Mouse (Mus musculus) hindbrain, embryonic 16.5 days (tissue): ENCODE results near the gene Gm3448. TPM values are rescaled to one million over a fixed set of nuclear protein-coding genes. Genes with fewer than 3 reads are reported as not detected.
A peak's percentile ranks its signal among the peaks of the same experiment; 100 is the strongest.
"Not testable (repeated sequence)": the region's sequence is repeated elsewhere in the genome, so short reads cannot be mapped to it uniquely, and the experiment has no call there.

Experiments
- ATAC-seq: fragments of 200-750 bp; cut with Nextera tagmentation; 2 replicates; pipeline ENCODE4 v1.8.0; 2017; ENCODE audit warnings: moderate TSS enrichment, moderate library complexity
- H3K27ac ChIP-seq: fragments of 300-500 bp; sonication (generic); 2 replicates; pipeline ENCODE4 v1.5.1; 2014; ENCODE audit warnings: low read depth, mild to moderate bottlenecking, control low read depth, low read length, moderate library complexity
- H3K27me3 ChIP-seq: fragments of 300-500 bp; sonication (generic); replicated peaks from 2 replicates; pipeline ENCODE4 v1.6.1; 2014; ENCODE audit warnings: low read length; ENCODE audit not compliant: control insufficient read depth, insufficient read depth
- H3K36me3 ChIP-seq: fragments of 300-500 bp; sonication (generic); 2 replicates; pipeline ENCODE4 v1.6.1; 2014; ENCODE audit warnings: mild to moderate bottlenecking, low read length, moderate library complexity, mixed read lengths; ENCODE audit not compliant: control insufficient read depth, insufficient read depth
- H3K4me1 ChIP-seq: fragments of 300-500 bp; sonication (generic); 2 replicates; pipeline ENCODE4 v1.6.1; 2014; ENCODE audit warnings: low read depth, low read length; ENCODE audit not compliant: control insufficient read depth, insufficient read depth
- H3K4me2 ChIP-seq: fragments of 300-500 bp; sonication (generic); 2 replicates; pipeline ENCODE4 v1.6.1; 2014; ENCODE audit warnings: mild to moderate bottlenecking, low read length, control low read depth, moderate library complexity
- H3K4me3 ChIP-seq: fragments of 300-500 bp; sonication (generic); 2 replicates; pipeline ENCODE4 v1.5.1; 2014; ENCODE audit warnings: mild to moderate bottlenecking, low read length, control low read depth, moderate library complexity
- H3K9ac ChIP-seq: fragments of 300-500 bp; sonication (generic); 2 replicates; pipeline ENCODE4 v1.6.1; 2014; ENCODE audit warnings: low read depth, mild to moderate bottlenecking, control low read depth, low read length, moderate library complexity
- H3K9me3 ChIP-seq: fragments of 300-500 bp; sonication (generic); 2 replicates; pipeline ENCODE4 v1.6.1; 2014; ENCODE audit warnings: mild to moderate bottlenecking, low read length, moderate library complexity; ENCODE audit not compliant: control insufficient read depth
- WGBS: fragments of 180-500 bp; shearing (Covaris S2); extraction: QIAGEN DNeasy Blood & Tissue Kit; methylation state at CpG from one replicate; pipeline ENCODE4 v1.1.7; 2014; 5-methylcytosine and 5-hydroxymethylcytosine counted together
- polyA plus RNA-seq: library from polyadenylated mRNA; unstranded; fragments of >200 nt; fragmentation: Nextera tagmentation; extraction: Ambion mirVana; gene quantifications from 2 replicates; pipeline ENCODE4 v1.2.1, GENCODE M21; 2015

Gene Gm3448
- polyA plus RNA-seq, 1 experiment from 2014 or later: 3.7 TPM

DNA sequence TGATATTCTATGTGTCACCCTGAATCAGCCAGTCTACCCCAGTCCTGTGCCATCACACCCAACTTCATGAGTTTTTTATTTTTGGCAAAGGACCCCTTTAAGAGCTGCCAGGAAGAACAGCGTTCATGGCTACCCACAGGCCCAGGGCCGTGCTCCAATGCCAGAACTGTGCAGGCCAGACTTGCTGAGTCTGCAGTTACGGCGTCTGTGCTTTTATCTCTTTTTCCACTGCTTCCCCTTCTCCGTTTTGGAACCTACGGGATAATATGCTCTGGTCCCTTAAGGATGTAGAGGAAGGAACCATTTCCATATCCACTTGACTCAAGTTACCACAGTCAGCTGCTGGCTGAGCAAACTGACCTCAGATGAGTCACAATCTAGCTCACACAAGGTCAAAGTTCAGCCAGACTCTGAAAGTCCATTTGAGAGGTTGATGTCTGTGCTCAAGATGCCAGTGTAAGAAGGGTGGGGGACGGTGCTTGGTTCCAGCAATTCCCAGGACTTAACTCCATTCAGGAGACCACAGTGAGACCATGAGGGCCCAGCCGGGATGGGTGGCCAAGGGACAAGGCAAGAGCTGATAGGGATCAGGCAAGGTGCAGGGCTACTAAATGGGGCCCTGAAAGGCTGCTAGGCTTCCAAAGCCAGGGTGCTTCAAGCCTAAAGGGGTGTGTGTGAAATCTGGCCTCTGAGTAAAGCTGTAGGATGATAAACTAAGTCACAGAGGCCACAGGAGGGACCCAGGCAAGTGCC, 26.9 kb upstream of the Gm3448 start:
- 67% methylated on average over 8 of the region's 8 CpGs for WGBS
- H3K4me3 ChIP-seq: no peak overlapping the region

DNA sequence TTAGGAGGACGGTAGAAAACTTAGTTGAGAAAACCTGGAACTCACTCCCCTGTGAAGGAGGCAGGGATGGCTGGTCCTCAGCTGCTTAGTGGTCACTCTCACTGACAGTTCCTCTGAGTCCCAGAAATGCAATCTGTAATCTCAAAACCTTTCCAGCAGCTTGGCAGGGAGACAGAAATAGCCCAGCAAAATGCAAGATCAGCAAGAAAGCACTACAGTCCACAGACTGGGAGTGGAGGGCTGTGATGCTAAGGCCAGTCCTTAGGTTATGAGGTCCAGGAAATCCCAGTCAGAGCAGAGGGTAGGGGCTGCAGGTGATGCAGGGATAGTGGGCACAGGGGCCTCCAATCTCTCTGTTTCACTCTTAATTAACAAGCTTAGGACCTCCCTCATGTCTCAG, 25.6 kb upstream of the Gm3448 start:
- no peaks in the 10 kb centered on the region for H3K4me1 ChIP-seq
- H3K27me3 ChIP-seq: no peaks in the 10 kb centered on the region
- WGBS: 61% methylated on average over 1 of the region's 1 CpGs
- no peak overlapping the region for H3K4me2 ChIP-seq
- no peak overlapping the region for H3K27ac ChIP-seq
- no peaks in the 10 kb centered on the region for H3K9me3 ChIP-seq
- no peak overlapping the region for H3K9ac ChIP-seq
- H3K36me3 ChIP-seq: no peaks in the 10 kb centered on the region
- no peak for ATAC-seq
- no peak overlapping the region for H3K4me3 ChIP-seq

More for the DNA sequence above, 26.9 kb upstream of the Gm3448 start:
- Histone ChIP-seq H3K9me3 (no peaks in the 10 kb centered on the region), H3K4me1 (no peaks in the 10 kb centered on the region), H3K27ac (no peak overlapping the region), H3K4me2 (no peak overlapping the region), H3K9ac (no peak overlapping the region), H3K27me3 (no peaks in the 10 kb centered on the region), H3K36me3 (no peaks in the 10 kb centered on the region)
- no peak for ATAC-seq

GRCm38 (mm10) chr17:15066066-15066465, 24.7 kb upstream of the Gm3448 start:
- H3K27me3 ChIP-seq: no peaks in the 10 kb centered on the region
- ATAC-seq: peak; percentile 84
- H3K9me3 ChIP-seq: no peaks in the 10 kb centered on the region
- H3K36me3 ChIP-seq: 0 out of 2 replicates have a peak, but pooled peaks cover 3% of the 10 kb centered on the region
- no peaks in the 10 kb centered on the region for H3K4me1 ChIP-seq
- peak overlapping the region; percentile 48 for H3K4me2 ChIP-seq
- H3K4me3 ChIP-seq: peak overlapping the region; percentile 21
- WGBS: 41% methylated on average over 6 of the region's 6 CpGs
- H3K9ac ChIP-seq: peak overlapping the region; percentile 50
- no peak overlapping the region for H3K27ac ChIP-seq

GRCm38 (mm10) chr17:15065391-15066024, 24.2 kb upstream of the Gm3448 start:
- peak; percentile 87 for ATAC-seq
- Histone ChIP-seq H3K4me2 (peak overlapping the region; percentile 48), H3K27me3 (no peaks in the 10 kb centered on the region), H3K27ac (no peak overlapping the region), H3K9me3 (no peaks in the 10 kb centered on the region), H3K4me3 (peak overlapping the region; percentile 21), H3K36me3 (0 out of 2 replicates have a peak, but pooled peaks cover 4% of the 10 kb centered on the region), H3K4me1 (no peaks in the 10 kb centered on the region), H3K9ac (peak overlapping the region; percentile 50)
- 43% methylated on average over 13 of the region's 13 CpGs for WGBS

DNA sequence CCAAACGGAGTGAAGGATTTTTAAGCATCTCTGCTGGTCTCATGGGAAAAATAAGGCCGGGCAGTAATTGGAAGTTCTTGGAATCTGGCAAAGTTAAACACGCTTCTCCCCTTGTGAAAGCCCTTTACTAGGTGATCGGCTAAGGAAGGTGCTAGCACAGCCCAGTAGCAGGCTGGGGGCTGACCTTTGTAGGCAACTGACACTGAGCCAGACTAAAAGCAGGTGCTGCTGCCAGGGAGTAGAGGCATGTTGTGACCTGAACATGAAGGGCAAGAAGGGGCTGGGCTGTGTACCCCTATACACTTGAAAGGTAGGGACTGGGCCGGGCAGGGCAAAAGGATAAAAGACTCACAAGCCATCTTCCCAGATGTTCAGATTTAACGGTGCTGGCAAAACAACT, 19.0 kb upstream of the Gm3448 start:
- Histone ChIP-seq H3K27me3 (no peaks in the 10 kb centered on the region), H3K27ac (no peak overlapping the region), H3K4me2 (no peak overlapping the region), H3K9ac (no peak overlapping the region), H3K36me3 (peaks cover 7% of the 10 kb centered on the region; the same call in 1 of the 2 replicates), H3K4me3 (no peak overlapping the region), H3K4me1 (no peaks in the 10 kb centered on the region), H3K9me3 (no peaks in the 10 kb centered on the region)
- no peak for ATAC-seq
- 95% methylated on average over 6 of the region's 6 CpGs for WGBS

GRCm38 (mm10) chr17:15059646-15060045, 18.3 kb upstream of the Gm3448 start:
- peaks cover 7% of the 10 kb centered on the region; the same call in 1 of the 2 replicates for H3K36me3 ChIP-seq

DNA sequence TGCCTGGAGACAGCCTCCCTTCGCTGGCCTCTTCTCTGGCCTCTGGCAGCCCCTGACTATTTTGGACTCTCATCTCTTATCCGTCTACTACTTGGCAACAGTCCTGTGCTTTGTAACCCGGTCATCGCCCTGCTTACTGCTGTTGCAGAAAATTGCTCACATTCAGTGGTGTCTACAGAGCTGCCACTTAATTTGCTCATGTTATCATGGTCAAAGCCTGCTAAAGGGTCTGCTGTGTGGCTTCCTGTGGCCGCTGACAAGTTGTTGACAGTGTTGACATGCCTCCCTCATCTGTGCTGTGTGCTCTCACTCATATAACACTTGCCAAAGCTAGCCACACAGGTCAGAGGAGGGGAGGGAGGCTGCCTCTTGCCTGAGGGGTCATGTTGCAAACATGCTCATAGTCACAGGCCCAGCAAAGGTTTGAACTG, 16.8 kb upstream of the Gm3448 start:
- H3K27ac ChIP-seq: no peak overlapping the region
- H3K4me3 ChIP-seq: no peak overlapping the region
- H3K27me3 ChIP-seq: no peaks in the 10 kb centered on the region
- no peak overlapping the region for H3K9ac ChIP-seq
- H3K36me3 ChIP-seq: peaks cover 7% of the 10 kb centered on the region; the same call in 1 of the 2 replicates
- WGBS: 89% methylated on average over 5 of the region's 5 CpGs
- no peaks in the 10 kb centered on the region for H3K4me1 ChIP-seq
- H3K4me2 ChIP-seq: no peak overlapping the region
- no peaks in the 10 kb centered on the region for H3K9me3 ChIP-seq
- ATAC-seq: no peak

More at GRCm38 (mm10) chr17:15059646-15060045, 18.3 kb upstream of the Gm3448 start:
- ATAC-seq: no peak
- H3K27ac ChIP-seq: no peak overlapping the region
- no peaks in the 10 kb centered on the region for H3K4me1 ChIP-seq
- no peaks in the 10 kb centered on the region for H3K27me3 ChIP-seq
- no peak overlapping the region for H3K4me3 ChIP-seq
- H3K4me2 ChIP-seq: no peak overlapping the region
- H3K9ac ChIP-seq: no peak overlapping the region
- no peaks in the 10 kb centered on the region for H3K9me3 ChIP-seq
- 96% methylated on average over 14 of the region's 14 CpGs for WGBS

GRCm38 (mm10) chr17:15055925-15056324, 14.6 kb upstream of the Gm3448 start:
- Histone ChIP-seq H3K27ac (no peak overlapping the region), H3K9me3 (no peaks in the 10 kb centered on the region), H3K4me1 (no peaks in the 10 kb centered on the region), H3K36me3 (peaks cover 3% of the 10 kb centered on the region; the same call in 1 of the 2 replicates), H3K27me3 (no peaks in the 10 kb centered on the region), H3K4me3 (no peak overlapping the region), H3K4me2 (no peak overlapping the region), H3K9ac (no peak overlapping the region; the same call in 1 of the 2 replicates)
- WGBS: 74% methylated on average over 4 of the region's 4 CpGs
- no peak for ATAC-seq

GRCm38 (mm10) chr17:15053829-15054200, 12.5 kb upstream of the Gm3448 start:
- not testable (repeated sequence) for H3K9me3 ChIP-seq, H3K4me2 ChIP-seq, H3K27me3 ChIP-seq, H3K4me1 ChIP-seq, H3K36me3 ChIP-seq, H3K27ac ChIP-seq, H3K9ac ChIP-seq, ATAC-seq, H3K4me3 ChIP-seq
- WGBS: 97% methylated on average over 11 of the region's 13 CpGs
